Mouse (Mus musculus): ENCODE data around the gene Samd13. TPM values are rescaled to one million over a fixed set of nuclear protein-coding genes. Genes with fewer than 3 reads are reported as not detected.

Samd13 gene
- polyA plus RNA-seq, 1 experiment: not detected

- TF ChIP-seq POLR2A (IDR thresholded peaks at IDR 0.05; ENCODE audit: control insufficient read depth, extremely low read depth, insufficient read depth, low read length, poor library complexity): no peak
- no peak for TF ChIP-seq CTCF (IDR thresholded peaks at IDR 0.05; ENCODE audit: borderline replicate concordance, control insufficient read depth, extremely low read depth, insufficient read depth, low read length, poor library complexity)
- Histone ChIP-seq H3K27me3 (ENCODE audit: control insufficient read depth, insufficient read depth, low read length) (no peaks in the 10 kb centered on the region), H3K4me3 (ENCODE audit: control insufficient read depth, insufficient read depth, low read length) (no peak overlapping the region), H3K27ac (ENCODE audit: control insufficient read depth, insufficient read depth, low read length) (no peak overlapping the region), H3K36me3 (ENCODE audit: control insufficient read depth, insufficient read depth, low read length) (no peaks in the 10 kb centered on the region), H3K4me1 (replicated peaks; ENCODE audit: control insufficient read depth, insufficient read depth, low read length) (no peaks in the 10 kb centered on the region)
- no peak for DNase-seq
- 96% methylated on average over 10 of the region's 10 CpGs for WGBS
Observed at GRCm38 (mm10) chr3:146650716-146651115, 34.7 kb downstream of the Samd13 start.

DNA sequence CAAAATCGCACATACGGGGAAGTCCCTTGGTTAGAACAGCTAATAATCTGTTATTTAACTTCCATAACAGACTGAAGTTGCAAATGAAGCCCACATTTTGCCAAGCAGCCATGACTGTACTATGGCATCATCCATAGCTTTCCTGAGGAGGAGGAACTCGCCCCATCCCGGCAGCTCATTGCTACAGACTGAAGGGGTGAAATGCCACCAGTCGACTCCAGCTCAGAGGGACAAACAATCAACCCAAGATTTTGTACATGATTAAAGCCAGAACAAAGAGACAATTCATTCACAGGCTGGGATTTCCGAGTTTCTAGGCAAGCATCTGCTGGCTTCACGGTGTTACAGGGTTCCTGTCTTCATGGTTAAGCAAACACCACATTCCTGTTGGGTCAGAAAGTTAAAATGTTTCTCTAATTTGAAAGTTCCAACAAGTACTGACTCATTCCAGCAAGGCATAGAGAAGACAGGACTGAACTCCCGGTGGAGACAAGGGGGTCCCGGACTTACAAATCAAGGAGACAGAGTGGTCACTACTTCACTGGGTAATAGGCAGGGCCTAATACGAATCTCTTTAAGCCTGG lies 36.0 kb downstream of the Samd13 start:
- DNase-seq: no peak
- no peaks in the 10 kb centered on the region for H3K4me1 ChIP-seq (replicated peaks; ENCODE audit: control insufficient read depth, insufficient read depth, low read length)
- no peak overlapping the region for H3K4me3 ChIP-seq (ENCODE audit: control insufficient read depth, insufficient read depth, low read length)
- H3K36me3 ChIP-seq (ENCODE audit: control insufficient read depth, insufficient read depth, low read length): no peaks in the 10 kb centered on the region
- TF ChIP-seq POLR2A (IDR thresholded peaks at IDR 0.05; ENCODE audit: control insufficient read depth, extremely low read depth, insufficient read depth, low read length, poor library complexity): no peak
- TF ChIP-seq CTCF (IDR thresholded peaks at IDR 0.05; ENCODE audit: borderline replicate concordance, control insufficient read depth, extremely low read depth, insufficient read depth, low read length, poor library complexity): no peak
- no peaks in the 10 kb centered on the region for H3K27me3 ChIP-seq (ENCODE audit: control insufficient read depth, insufficient read depth, low read length)
- H3K27ac ChIP-seq (ENCODE audit: control insufficient read depth, insufficient read depth, low read length): no peak overlapping the region
- WGBS: 89% methylated on average over 10 of the region's 10 CpGs

GRCm38 (mm10) chr3:146641818-146642427 lies 43.5 kb downstream of the Samd13 start:
- TF ChIP-seq POLR2A (IDR thresholded peaks at IDR 0.05; ENCODE audit: control insufficient read depth, extremely low read depth, insufficient read depth, low read length, poor library complexity) (no peak), CTCF (IDR thresholded peaks at IDR 0.05; ENCODE audit: borderline replicate concordance, control insufficient read depth, extremely low read depth, insufficient read depth, low read length, poor library complexity) (no peak)
- no peak for DNase-seq
- 70% methylated on average over 4 of the region's 4 CpGs for WGBS
- Histone ChIP-seq H3K4me1 (replicated peaks; ENCODE audit: control insufficient read depth, insufficient read depth, low read length) (no peaks in the 10 kb centered on the region), H3K4me3 (ENCODE audit: control insufficient read depth, insufficient read depth, low read length) (no peak overlapping the region), H3K36me3 (ENCODE audit: control insufficient read depth, insufficient read depth, low read length) (no peaks in the 10 kb centered on the region), H3K27ac (ENCODE audit: control insufficient read depth, insufficient read depth, low read length) (no peak overlapping the region), H3K27me3 (ENCODE audit: control insufficient read depth, insufficient read depth, low read length) (no peaks in the 10 kb centered on the region)

- Histone ChIP-seq H3K4me3 (ENCODE audit: control insufficient read depth, insufficient read depth, low read length) (no peak overlapping the region), H3K4me1 (replicated peaks; ENCODE audit: control insufficient read depth, insufficient read depth, low read length) (peaks cover 7% of the 10 kb centered on the region; the same call in 1 of the 2 replicates), H3K27ac (ENCODE audit: control insufficient read depth, insufficient read depth, low read length) (no peak overlapping the region), H3K27me3 (ENCODE audit: control insufficient read depth, insufficient read depth, low read length) (no peaks in the 10 kb centered on the region), H3K36me3 (ENCODE audit: control insufficient read depth, insufficient read depth, low read length) (no peaks in the 10 kb centered on the region)
- 89% methylated on average over 5 of the region's 5 CpGs for WGBS
- no peak for DNase-seq
- TF ChIP-seq POLR2A (IDR thresholded peaks at IDR 0.05; ENCODE audit: control insufficient read depth, extremely low read depth, insufficient read depth, low read length, poor library complexity) (no peak), CTCF (IDR thresholded peaks at IDR 0.05; ENCODE audit: borderline replicate concordance, control insufficient read depth, extremely low read depth, insufficient read depth, low read length, poor library complexity) (no peak)
Observed at GRCm38 (mm10) chr3:146632506-146632905, 52.9 kb downstream of the Samd13 start.

- DNase-seq: no peak
- 66% methylated on average over 8 of the region's 8 CpGs for WGBS
Observed at GRCm38 (mm10) chr3:146628227-146628982, 57.0 kb downstream of the Samd13 start.

DNA sequence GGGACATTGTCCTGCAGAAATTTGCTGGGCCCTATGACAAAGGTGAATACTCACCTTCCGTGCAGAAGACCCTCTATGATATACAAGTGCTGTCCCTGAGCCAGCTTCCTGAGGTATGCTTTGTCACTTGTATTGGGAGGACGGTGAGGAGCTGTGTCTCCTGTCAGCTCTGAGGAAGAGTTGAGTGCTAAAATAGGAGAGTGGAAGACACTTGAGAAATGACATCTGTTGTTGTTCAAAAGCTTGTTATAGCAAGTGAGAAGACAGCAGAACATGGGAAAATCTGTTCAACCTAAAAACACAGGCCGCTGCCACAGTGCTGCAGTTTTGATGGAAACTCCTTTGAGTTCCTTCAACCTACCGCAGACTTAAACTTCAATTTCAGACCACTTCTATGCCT lies 59.6 kb downstream of the Samd13 start:
- WGBS: 95% methylated on average over 4 of the region's 4 CpGs
- DNase-seq: no peak
- no peak overlapping the region for H3K4me3 ChIP-seq (ENCODE audit: control insufficient read depth, insufficient read depth, low read length)
- H3K27ac ChIP-seq (ENCODE audit: control insufficient read depth, insufficient read depth, low read length): no peak overlapping the region
- H3K27me3 ChIP-seq (ENCODE audit: control insufficient read depth, insufficient read depth, low read length): no peaks in the 10 kb centered on the region
- H3K4me1 ChIP-seq (replicated peaks; ENCODE audit: control insufficient read depth, insufficient read depth, low read length): peaks cover 7% of the 10 kb centered on the region; the same call in 1 of the 2 replicates
- TF ChIP-seq CTCF (IDR thresholded peaks at IDR 0.05; ENCODE audit: borderline replicate concordance, control insufficient read depth, extremely low read depth, insufficient read depth, low read length, poor library complexity) (no peak), POLR2A (IDR thresholded peaks at IDR 0.05; ENCODE audit: control insufficient read depth, extremely low read depth, insufficient read depth, low read length, poor library complexity) (no peak)
- no peaks in the 10 kb centered on the region for H3K36me3 ChIP-seq (ENCODE audit: control insufficient read depth, insufficient read depth, low read length)

More at GRCm38 (mm10) chr3:146628227-146628982, 57.0 kb downstream of the Samd13 start:
- Histone ChIP-seq H3K4me3 (ENCODE audit: control insufficient read depth, insufficient read depth, low read length) (no peak overlapping the region), H3K36me3 (ENCODE audit: control insufficient read depth, insufficient read depth, low read length) (no peaks in the 10 kb centered on the region), H3K27me3 (ENCODE audit: control insufficient read depth, insufficient read depth, low read length) (no peaks in the 10 kb centered on the region), H3K27ac (ENCODE audit: control insufficient read depth, insufficient read depth, low read length) (no peak overlapping the region), H3K4me1 (replicated peaks; ENCODE audit: control insufficient read depth, insufficient read depth, low read length) (peaks cover 7% of the 10 kb centered on the region; the same call in 1 of the 2 replicates)
- TF ChIP-seq POLR2A (IDR thresholded peaks at IDR 0.05; ENCODE audit: control insufficient read depth, extremely low read depth, insufficient read depth, low read length, poor library complexity): no peak
- TF ChIP-seq CTCF (IDR thresholded peaks at IDR 0.05; ENCODE audit: borderline replicate concordance, control insufficient read depth, extremely low read depth, insufficient read depth, low read length, poor library complexity): no peak
